Mouse (Mus musculus) lung, postnatal 10 days (tissue): ENCODE results near the gene Dcbld1.
"Not testable (repeated sequence)": the region's sequence is repeated elsewhere in the genome, so short reads cannot be mapped to it uniquely, and the experiment has no call there.

Experiments used
- DNase-seq: peaks from one replicate; pipeline ENCODE4 v3.0.0; 2021

The Dcbld1 gene

DNA sequence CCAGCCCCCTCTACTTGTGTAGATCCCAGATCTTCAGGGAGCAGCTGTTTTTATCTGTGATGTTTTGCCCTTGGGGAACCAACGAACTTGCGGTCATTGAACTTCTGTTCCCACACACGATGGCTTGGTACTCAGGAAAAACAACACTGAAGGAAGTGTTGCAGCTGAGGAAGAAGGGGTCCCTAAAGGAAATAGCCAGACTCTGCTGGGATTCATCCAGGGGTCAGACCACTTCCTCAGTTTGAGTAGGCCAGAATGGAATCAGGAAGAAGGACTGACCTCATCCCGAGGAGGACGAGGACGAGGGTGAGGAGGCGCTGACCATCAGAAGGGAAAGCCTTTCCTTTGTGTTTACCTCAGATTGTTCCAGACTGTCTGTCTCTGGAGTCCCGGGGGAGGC lies 75.8 kb downstream of the Dcbld1 start:
- peak; percentile 70 for DNase-seq

- no peak for DNase-seq
These were observed 86.3 kb downstream of the Dcbld1 start for GRCm38 (mm10) chr10:52319506-52320286.

DNA sequence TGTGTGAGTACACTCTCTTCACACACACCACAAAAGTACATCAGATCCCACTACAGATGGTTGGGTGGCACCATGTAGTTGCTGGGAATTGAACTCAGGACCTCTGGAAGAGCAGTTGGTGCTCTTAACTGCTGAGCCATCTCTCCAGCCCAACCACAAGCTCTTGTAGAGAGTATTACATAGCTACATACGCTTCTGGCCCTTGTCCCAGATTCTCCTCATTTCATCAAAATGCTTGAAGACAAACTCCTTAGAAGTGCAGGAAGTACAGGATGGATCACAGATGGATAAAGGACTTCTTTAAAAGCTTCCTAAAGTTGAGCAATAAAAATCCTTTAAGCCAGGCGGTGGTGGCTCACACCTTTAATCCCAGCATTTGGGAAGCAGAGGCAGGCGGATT lies 88.5 kb downstream of the Dcbld1 start:
- no peak for DNase-seq

- peak; percentile 58 for DNase-seq
These were observed 97.6 kb downstream of the Dcbld1 start for GRCm38 (mm10) chr10:52331007-52331406.

GRCm38 (mm10) chr10:52343324-52343723 lies 109.9 kb downstream of the Dcbld1 start:
- DNase-seq, result not testable (repeated sequence)

- DNase-seq, result no peak
These were observed 119.8 kb downstream of the Dcbld1 start for GRCm38 (mm10) chr10:52353184-52353583.

GRCm38 (mm10) chr10:52358467-52358866 lies 125.0 kb downstream of the Dcbld1 start, which contains the start of gene Gm26741:
Gene Gm26741 (plus strand): TSS chr10:52358767.
- DNase-seq, result no peak

DNA sequence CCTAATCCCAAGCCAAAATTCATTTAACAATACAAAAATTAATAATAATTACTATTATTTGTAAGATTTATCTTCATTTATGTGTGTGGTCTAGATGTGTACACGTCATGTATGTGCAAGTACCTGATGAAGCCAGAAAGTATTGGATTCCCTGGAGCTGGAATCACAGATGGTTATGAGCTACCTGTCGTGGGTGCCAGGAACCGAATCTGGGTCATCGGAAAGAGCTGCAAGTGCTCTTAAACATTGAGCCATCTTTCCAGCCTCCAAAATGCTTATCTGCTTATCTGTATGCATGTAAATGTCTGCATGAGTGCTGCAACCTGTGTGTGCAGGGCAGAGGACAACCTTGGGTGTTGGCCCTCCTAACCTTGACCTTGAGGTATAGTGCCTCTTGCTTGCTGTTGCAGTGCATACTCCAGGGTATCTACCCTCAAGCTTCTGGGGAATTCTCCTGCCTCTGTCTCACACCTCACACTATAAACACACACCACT lies 126.9 kb downstream of the Dcbld1 start:
- DNase-seq, result no peak

DNA sequence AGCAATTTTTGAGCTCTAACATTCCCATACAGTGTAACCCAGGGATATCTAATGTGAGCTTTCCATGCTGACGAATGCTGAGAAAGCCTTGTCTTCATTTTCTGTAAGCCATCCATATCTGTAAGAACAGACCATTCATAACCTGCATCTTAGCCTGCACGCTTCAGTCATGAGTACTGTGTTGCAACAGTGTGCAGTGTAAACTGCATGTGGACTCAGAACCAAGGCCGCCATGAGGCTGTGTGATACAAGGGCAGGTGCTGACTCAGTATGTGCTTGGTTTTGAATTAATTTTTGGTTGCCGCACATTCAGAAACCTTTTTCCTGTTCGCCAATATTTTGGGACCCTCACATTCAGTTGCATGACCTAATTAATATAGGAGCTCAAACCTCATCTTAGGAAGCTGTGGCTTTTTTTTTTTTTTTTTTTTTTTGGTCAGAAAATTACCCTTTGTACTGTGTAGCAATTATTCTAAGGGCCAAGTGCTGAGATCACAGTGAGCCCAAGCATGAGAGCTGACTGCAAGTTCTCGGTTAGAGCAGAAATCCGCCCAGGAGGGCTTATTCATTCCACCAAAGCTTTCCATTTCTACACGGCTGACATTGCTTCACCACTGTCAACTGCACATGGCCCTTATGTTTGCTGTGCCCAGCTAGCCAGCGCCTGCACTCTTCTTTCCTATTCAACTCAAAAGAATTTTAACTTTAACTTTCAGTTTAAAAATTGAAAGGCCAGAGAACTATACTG lies 127.6 kb downstream of the Dcbld1 start:
- DNase-seq, result no peak

GRCm38 (mm10) chr10:52368376-52368775 lies 135.0 kb downstream of the Dcbld1 start:
- no peak for DNase-seq
